Mouse (Mus musculus): ENCODE data around the gene Irak2.

- TF ChIP-seq CTCF (IDR thresholded peaks at IDR 0.05; ENCODE audit: low read depth, low read length): no peak
- TF ChIP-seq POLR2A (IDR thresholded peaks at IDR 0.05; ENCODE audit: insufficient read depth, low read length): no peak
- TF ChIP-seq EP300 (IDR thresholded peaks at IDR 0.05; ENCODE audit: insufficient read depth, low read depth, low read length): no peak
These were observed 45.6 kb upstream of the Irak2 start for GRCm38 (mm10) chr6:113592637-113593036.

Data from ES-Bruce4 (cell line).